Mouse (Mus musculus) cerebellum, adult 9-11 months (tissue): Measurements from ENCODE around the gene Zfp457.
A peak's percentile ranks its signal among the peaks of the same experiment; 100 is the strongest.

Experiments
- DNase-seq: peaks from one replicate; pipeline ENCODE4 v3.0.0; 2022

Zfp457 gene

GRCm38 (mm10) chr13:67305822-67306672 is at the start of gene Zfp457:
TSS of gene Zfp457 (minus strand) at chr13:67306485.
- peak; percentile 93 for DNase-seq

GRCm38 (mm10) chr13:67351854-67352253 is 45.6 kb upstream of the Zfp457 start:
- DNase-seq: no peak

- DNase-seq: no peak
Observed at GRCm38 (mm10) chr13:67343422-67343821, 37.1 kb upstream of the Zfp457 start.

- peak; percentile 4 for DNase-seq
Observed at GRCm38 (mm10) chr13:67332877-67333276, 26.6 kb upstream of the Zfp457 start.

- DNase-seq: peak; percentile 83
Observed at GRCm38 (mm10) chr13:67332019-67332724, 25.9 kb upstream of the Zfp457 start, which contains the start of gene Zfp595. TSS of gene Zfp595 (minus strand) at chr13:67332570.

- DNase-seq: peak; percentile 21
Observed at GRCm38 (mm10) chr13:67306718-67307117, 433 bp upstream of the Zfp457 start.

- DNase-seq: no peak
Observed at GRCm38 (mm10) chr13:67278314-67278713, 28.0 kb downstream of the Zfp457 start, which contains the start of gene Zfp458. TSS of gene Zfp458 (minus strand) at chr13:67278466.

GRCm38 (mm10) chr13:67269383-67270065 is 36.8 kb downstream of the Zfp457 start:
- DNase-seq: peak; percentile 10

- peak; percentile 86 for DNase-seq
Observed at GRCm38 (mm10) chr13:67268568-67269369, 37.5 kb downstream of the Zfp457 start.
